Mouse (Mus musculus) stomach, embryonic 16.5 days (tissue): Measurements from ENCODE around the gene Sgo2a. TPM values are rescaled to one million over a fixed set of nuclear protein-coding genes. Genes with fewer than 3 reads are reported as not detected.

Experiments
- ATAC-seq: fragments of 200-750 bp; cut with Nextera tagmentation; 2 replicates; pipeline ENCODE4 v1.8.0; 2017; ENCODE audit warnings: moderate number of reproducible peaks, moderate TSS enrichment; ENCODE audit not compliant: insufficient read depth, low FRiP score
- H3K27ac ChIP-seq: fragments of 300-500 bp; sonication (generic); 2 replicates; pipeline ENCODE4 v1.5.1; 2014; ENCODE audit warnings: low read length
- H3K27me3 ChIP-seq: fragments of 300-500 bp; sonication (generic); 2 replicates; pipeline ENCODE4 v1.6.1; 2014; ENCODE audit warnings: low read length, control low read depth, mixed read lengths; ENCODE audit not compliant: control insufficient read depth, insufficient read depth
- H3K36me3 ChIP-seq: fragments of 300-500 bp; sonication (generic); 2 replicates; pipeline ENCODE4 v1.6.1; 2014; ENCODE audit warnings: low read length; ENCODE audit not compliant: control insufficient read depth, insufficient read depth
- H3K4me1 ChIP-seq: fragments of 300-500 bp; sonication (generic); 2 replicates; pipeline ENCODE4 v1.6.1; 2014; ENCODE audit warnings: low read length, control low read depth, mixed read lengths; ENCODE audit not compliant: control insufficient read depth, insufficient read depth
- H3K4me2 ChIP-seq: fragments of 300-500 bp; sonication (generic); 2 replicates; pipeline ENCODE4 v1.6.1; 2014; ENCODE audit warnings: low read depth, low read length, mixed read lengths
- H3K4me3 ChIP-seq: fragments of 300-500 bp; sonication (generic); replicated peaks from 2 replicates; pipeline ENCODE4 v1.5.1; 2014; ENCODE audit warnings: mild to moderate bottlenecking, low read length
- H3K9ac ChIP-seq: fragments of 300-500 bp; sonication (generic); 2 replicates; pipeline ENCODE4 v1.6.1; 2014; ENCODE audit warnings: low read length
- H3K9me3 ChIP-seq: fragments of 300-500 bp; sonication (generic); replicated peaks from 2 replicates; pipeline ENCODE4 v1.6.1; 2016; ENCODE audit warnings: low read length, control low read depth; ENCODE audit not compliant: control insufficient read depth
- WGBS: fragments of 180-500 bp; shearing (Covaris S2); extraction: QIAGEN DNeasy Blood & Tissue Kit; methylation state at CpG from one replicate; pipeline ENCODE4 v1.1.7; 2014; 5-methylcytosine and 5-hydroxymethylcytosine counted together
- polyA plus RNA-seq: library from polyadenylated mRNA; unstranded; fragments of >200 nt; fragmentation: Nextera tagmentation; extraction: Ambion mirVana; gene quantifications from 2 replicates; pipeline ENCODE4 v1.2.1, GENCODE M21; 2015

The Sgo2a gene
- polyA plus RNA-seq, 1 experiment from 2014 or later, result 13.1 TPM

DNA sequence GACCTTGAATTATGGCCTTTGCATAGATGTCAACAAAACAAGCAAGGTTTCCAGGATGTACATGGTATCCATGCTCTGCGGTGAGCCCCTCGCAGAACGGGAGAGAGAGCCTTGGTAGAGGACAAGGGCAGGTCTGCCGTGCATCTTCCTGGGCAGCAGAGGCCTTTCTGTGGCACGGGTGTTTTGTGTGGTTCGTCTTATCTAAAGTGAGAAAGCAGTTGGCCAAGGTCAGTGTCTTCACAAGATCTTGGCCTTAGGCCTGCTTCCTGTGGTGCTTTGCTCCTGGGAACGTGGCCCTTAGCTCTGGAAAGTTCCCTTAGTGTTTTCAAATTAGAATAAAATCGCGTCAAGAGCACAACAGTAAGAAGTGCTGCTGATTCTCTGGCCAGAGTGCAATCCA, 75.2 kb downstream of the Sgo2a start:
- 77% methylated on average over 9 of the region's 9 CpGs for WGBS
- Histone ChIP-seq H3K9ac (no peak overlapping the region), H3K9me3 (no peaks in the 10 kb centered on the region), H3K36me3 (no peaks in the 10 kb centered on the region), H3K27ac (no peak overlapping the region), H3K27me3 (no peaks in the 10 kb centered on the region), H3K4me2 (no peak overlapping the region), H3K4me1 (no peaks in the 10 kb centered on the region), H3K4me3 (no peak overlapping the region)
- no peak for ATAC-seq

DNA sequence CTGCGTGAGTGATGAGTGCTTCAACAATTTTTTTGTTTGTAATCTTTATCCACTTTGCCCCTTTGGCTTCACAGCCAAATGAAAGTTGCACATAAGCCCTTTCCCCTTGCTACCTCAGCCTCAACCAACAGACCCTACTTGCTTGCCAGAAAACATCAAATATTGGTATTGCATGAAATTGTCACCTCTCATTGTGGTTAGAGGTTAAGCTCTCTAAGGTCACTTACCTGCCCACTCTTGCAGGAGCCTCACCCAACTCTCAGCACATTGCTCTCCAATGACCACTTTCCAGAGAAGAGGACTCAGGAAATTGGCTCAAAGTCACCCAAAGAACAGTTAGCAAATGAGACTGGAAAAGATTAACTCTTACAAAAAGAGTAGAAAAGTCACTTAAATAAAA, 75.7 kb downstream of the Sgo2a start:
- H3K36me3 ChIP-seq, result no peaks in the 10 kb centered on the region
- 74% methylated on average over 1 of the region's 1 CpGs for WGBS
- no peaks in the 10 kb centered on the region for H3K4me1 ChIP-seq
- H3K27ac ChIP-seq, result no peak overlapping the region
- ATAC-seq, result no peak
- H3K27me3 ChIP-seq, result no peaks in the 10 kb centered on the region
- no peak overlapping the region for H3K9ac ChIP-seq
- H3K4me3 ChIP-seq, result no peak overlapping the region
- H3K9me3 ChIP-seq, result no peaks in the 10 kb centered on the region
- H3K4me2 ChIP-seq, result no peak overlapping the region

GRCm38 (mm10) chr1:58072416-58072815, 76.6 kb downstream of the Sgo2a start:
- Histone ChIP-seq H3K4me2 (no peak overlapping the region), H3K27ac (no peak overlapping the region), H3K4me1 (no peaks in the 10 kb centered on the region), H3K4me3 (no peak overlapping the region), H3K27me3 (no peaks in the 10 kb centered on the region), H3K36me3 (no peaks in the 10 kb centered on the region), H3K9me3 (no peaks in the 10 kb centered on the region), H3K9ac (no peak overlapping the region)
- 61% methylated on average over 2 of the region's 2 CpGs for WGBS
- no peak for ATAC-seq

DNA sequence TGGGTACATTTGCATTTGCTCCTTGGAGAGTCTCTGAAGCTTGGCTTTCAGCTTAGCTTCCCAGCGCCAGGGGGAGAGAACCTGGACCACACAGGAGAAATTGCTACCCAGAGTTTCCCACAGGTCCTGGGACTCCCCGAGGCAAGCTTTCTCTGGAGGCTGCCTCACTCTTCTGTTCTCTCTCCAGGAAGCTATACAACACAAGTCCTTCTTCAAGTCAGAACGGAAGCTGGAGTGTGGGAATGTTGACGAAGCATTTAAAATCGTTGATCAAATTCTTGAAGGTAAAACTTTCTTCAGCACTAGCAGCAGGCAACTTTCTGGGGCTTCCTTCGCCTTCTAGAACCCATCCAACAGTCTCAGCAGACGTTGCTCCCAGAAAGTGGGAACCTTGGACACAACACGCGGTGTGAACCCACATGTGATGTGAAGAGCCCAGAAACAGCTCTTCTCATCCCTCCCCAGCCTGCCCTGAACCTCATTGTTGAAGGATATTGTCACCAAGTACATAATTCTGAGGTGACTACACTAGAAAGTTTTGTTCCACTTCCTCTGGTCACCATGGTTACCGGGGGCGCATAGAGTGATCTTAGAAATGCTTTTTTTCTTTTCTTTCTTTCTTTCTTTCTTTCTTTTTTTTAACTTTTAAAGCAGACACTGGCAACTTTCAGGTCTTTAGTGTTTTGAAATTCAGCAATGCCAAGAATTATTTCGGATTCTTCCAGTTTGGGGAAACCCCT, 77.4 kb downstream of the Sgo2a start:
- Histone ChIP-seq H3K9ac (no peak overlapping the region), H3K27me3 (no peaks in the 10 kb centered on the region), H3K9me3 (no peaks in the 10 kb centered on the region), H3K4me2 (no peak overlapping the region), H3K4me1 (no peaks in the 10 kb centered on the region), H3K4me3 (no peak overlapping the region), H3K36me3 (no peaks in the 10 kb centered on the region), H3K27ac (no peak overlapping the region)
- no peak for ATAC-seq
- 68% methylated on average over 12 of the region's 12 CpGs for WGBS

DNA sequence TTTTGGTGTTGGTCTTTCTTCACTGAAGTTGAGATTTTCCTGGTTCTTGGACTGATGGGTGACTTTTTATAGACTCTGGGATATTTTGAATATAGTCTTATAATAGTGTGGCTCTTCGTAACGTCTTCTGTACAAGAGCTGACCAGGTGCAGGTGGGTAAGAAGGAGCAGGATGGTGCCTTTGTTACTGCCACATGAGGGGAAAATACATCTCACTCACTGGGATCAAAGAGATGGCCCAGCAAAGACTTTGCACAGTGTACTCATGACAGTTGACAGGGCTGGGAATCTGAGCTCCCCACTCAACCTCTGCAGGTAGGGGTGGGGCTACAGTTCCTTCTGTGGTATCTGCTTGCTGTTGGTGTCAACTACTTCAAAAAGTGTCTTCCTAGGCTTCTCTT, 78.5 kb downstream of the Sgo2a start:
- ATAC-seq, result no peak
- 92% methylated on average over 2 of the region's 2 CpGs for WGBS
- H3K4me3 ChIP-seq, result no peak overlapping the region

More for the DNA sequence above, 78.5 kb downstream of the Sgo2a start:
- no peaks in the 10 kb centered on the region for H3K4me1 ChIP-seq
- no peaks in the 10 kb centered on the region for H3K9me3 ChIP-seq
- no peaks in the 10 kb centered on the region for H3K36me3 ChIP-seq
- no peak overlapping the region for H3K27ac ChIP-seq
- no peak overlapping the region for H3K4me2 ChIP-seq
- no peak overlapping the region for H3K9ac ChIP-seq
- H3K27me3 ChIP-seq, result no peaks in the 10 kb centered on the region

Other genes starting within 250 kb of the Sgo2a start
- 88.6 and 95.9 TPM in 2 replicates for gene Spats2l, start 221.8 kb upstream of the Sgo2a start, polyA plus RNA-seq
- gene Kctd18, start 23.0 kb downstream of the Sgo2a start, polyA plus RNA-seq, result 14.7 and 14.8 TPM in 2 replicates
- gene Aox1, start 34.0 kb downstream of the Sgo2a start, polyA plus RNA-seq, result 0.31 and 0.32 TPM in 2 replicates
- gene Aox3, start 117.2 kb downstream of the Sgo2a start, polyA plus RNA-seq, result 0.71 and 1.4 TPM in 2 replicates
- gene Aox4, start 214.4 kb downstream of the Sgo2a start, polyA plus RNA-seq, result 0.17 and 0.18 TPM in 2 replicates